Mouse (Mus musculus): ENCODE data around the gene Igf1r. TPM values are rescaled to one million over a fixed set of nuclear protein-coding genes. Genes with fewer than 3 reads are reported as not detected.

Igf1r gene
- polyA plus RNA-seq, 1 experiment, result 9.8 TPM

DNA sequence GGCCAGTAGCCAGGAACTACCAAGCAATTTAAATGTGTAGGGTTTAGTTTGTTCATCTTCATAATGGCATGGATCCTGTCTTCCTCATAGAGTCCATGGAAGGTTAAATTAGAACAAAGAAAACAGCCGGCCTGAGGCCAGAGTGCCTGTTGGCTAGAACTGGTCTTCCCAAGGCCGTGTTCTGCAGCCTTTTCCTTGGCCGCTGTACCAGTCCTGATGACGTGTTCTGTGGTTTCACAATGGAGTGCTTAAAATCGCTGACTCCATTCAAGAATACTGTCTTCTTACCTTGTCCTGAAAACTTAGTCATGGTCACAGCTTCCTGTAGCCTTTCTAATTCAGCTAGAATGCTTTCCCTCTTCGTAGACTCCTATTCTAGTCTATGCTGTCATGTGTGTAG lies 53.9 kb downstream of the Igf1r start:
- no peak overlapping the region for H3K4me3 ChIP-seq (ENCODE audit: insufficient read depth, poor library complexity, severe bottlenecking)
- H3K27me3 ChIP-seq (ENCODE audit: control insufficient read depth, insufficient read depth, insufficient read length), result no peaks in the 10 kb centered on the region
- TF ChIP-seq CTCF (IDR thresholded peaks at IDR 0.05; ENCODE audit: control insufficient read depth, insufficient read depth, insufficient read length), result no peak
- TF ChIP-seq CEBPB (IDR thresholded peaks at IDR 0.05; ENCODE audit: low read depth), result no peak
- no peak for TF ChIP-seq FOSL1 (IDR thresholded peaks at IDR 0.05; ENCODE audit: insufficient read depth, low read length, poor library complexity, severe bottlenecking)
- no peak for TF ChIP-seq MYOG (IDR thresholded peaks at IDR 0.05; ENCODE audit: control insufficient read depth, extremely low read depth, insufficient read length)
- TF ChIP-seq MYOD1 (IDR thresholded peaks at IDR 0.05; ENCODE audit: control insufficient read depth, insufficient read length, low read depth), result no peak
- no peak for TF ChIP-seq MAX (IDR thresholded peaks at IDR 0.05)
- TF ChIP-seq USF1 (IDR thresholded peaks at IDR 0.05; ENCODE audit: low read depth), result no peak
- H3K36me3 ChIP-seq (ENCODE audit: control insufficient read depth, insufficient read depth), result peaks cover 11% of the 10 kb centered on the region
- H3ac ChIP-seq (ENCODE audit: control insufficient read depth, insufficient read length, low read depth), result no peak overlapping the region
- H3K79me2 ChIP-seq (ENCODE audit: control insufficient read depth, insufficient read depth), result peaks cover 72% of the 10 kb centered on the region
- peaks cover 10% of the 10 kb centered on the region for H3K79me3 ChIP-seq (ENCODE audit: low read depth)

DNA sequence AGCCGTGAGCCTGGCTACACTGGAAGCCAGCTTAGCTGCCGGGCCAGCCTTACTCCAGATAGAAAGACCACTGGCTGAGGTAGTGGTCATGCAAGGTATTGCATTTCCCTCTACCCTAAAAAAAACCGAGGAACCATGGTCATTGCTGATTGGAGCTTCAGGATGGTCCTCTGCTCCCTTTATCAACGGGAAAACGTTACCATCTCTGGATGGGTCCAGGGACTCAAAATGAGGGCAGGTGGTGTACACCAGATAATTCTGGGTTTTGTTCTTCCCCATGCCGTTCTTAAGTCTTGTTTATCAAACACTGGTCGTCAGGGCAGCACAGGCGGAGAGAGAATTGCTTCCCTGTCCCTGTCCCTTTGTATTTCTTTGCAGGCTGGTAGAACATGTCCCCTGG lies 57.0 kb downstream of the Igf1r start:
- peaks cover 9% of the 10 kb centered on the region for H3K79me3 ChIP-seq (ENCODE audit: low read depth)
- H3K79me2 ChIP-seq (ENCODE audit: control insufficient read depth, insufficient read depth), result peaks cover 60% of the 10 kb centered on the region
- TF ChIP-seq FOSL1 (IDR thresholded peaks at IDR 0.05; ENCODE audit: insufficient read depth, low read length, poor library complexity, severe bottlenecking) (no peak), USF1 (IDR thresholded peaks at IDR 0.05; ENCODE audit: low read depth) (no peak)
- H3K36me3 ChIP-seq (ENCODE audit: control insufficient read depth, insufficient read depth), result no peaks in the 10 kb centered on the region
- no peak overlapping the region for H3ac ChIP-seq (ENCODE audit: control insufficient read depth, insufficient read length, low read depth)
- no peak overlapping the region for H3K4me3 ChIP-seq (ENCODE audit: insufficient read depth, poor library complexity, severe bottlenecking)
- no peaks in the 10 kb centered on the region for H3K27me3 ChIP-seq (ENCODE audit: control insufficient read depth, insufficient read depth, insufficient read length)

DNA sequence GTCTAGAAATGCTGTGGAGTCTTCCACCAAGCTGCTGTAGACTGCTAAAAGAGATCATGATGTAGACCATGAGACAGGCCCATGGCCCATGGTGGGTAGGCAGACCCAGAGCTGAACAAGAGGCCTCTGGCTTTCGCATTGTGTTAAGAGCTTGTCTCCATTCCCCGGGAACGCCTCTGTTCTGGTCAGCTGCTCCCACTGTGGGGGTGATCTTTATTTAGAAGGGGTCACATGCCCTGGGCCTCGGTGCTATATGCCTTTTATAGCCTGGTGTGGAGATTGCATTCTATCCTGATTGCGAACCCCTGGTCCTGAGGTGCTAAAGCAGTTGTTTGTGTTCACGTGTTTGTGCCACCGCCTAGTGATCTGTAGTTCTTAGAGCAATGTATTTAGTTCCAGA lies 57.5 kb downstream of the Igf1r start:
- TF ChIP-seq USF1 (IDR thresholded peaks at IDR 0.05; ENCODE audit: low read depth) (no peak), FOSL1 (IDR thresholded peaks at IDR 0.05; ENCODE audit: insufficient read depth, low read length, poor library complexity, severe bottlenecking) (no peak), MAX (IDR thresholded peaks at IDR 0.05) (no peak), MYOD1 (IDR thresholded peaks at IDR 0.05; ENCODE audit: control insufficient read depth, insufficient read length, low read depth) (no peak), MYOG (IDR thresholded peaks at IDR 0.05; ENCODE audit: control insufficient read depth, extremely low read depth, insufficient read length) (no peak), CTCF (IDR thresholded peaks at IDR 0.05; ENCODE audit: control insufficient read depth, insufficient read depth, insufficient read length) (no peak), CEBPB (IDR thresholded peaks at IDR 0.05; ENCODE audit: low read depth) (no peak)
- Histone ChIP-seq H3K36me3 (ENCODE audit: control insufficient read depth, insufficient read depth) (no peaks in the 10 kb centered on the region), H3K27me3 (ENCODE audit: control insufficient read depth, insufficient read depth, insufficient read length) (no peaks in the 10 kb centered on the region), H3K79me2 (ENCODE audit: control insufficient read depth, insufficient read depth) (peaks cover 63% of the 10 kb centered on the region), H3K4me3 (ENCODE audit: insufficient read depth, poor library complexity, severe bottlenecking) (no peak overlapping the region), H3K79me3 (ENCODE audit: low read depth) (peaks cover 13% of the 10 kb centered on the region), H3ac (ENCODE audit: control insufficient read depth, insufficient read length, low read depth) (no peak overlapping the region)

DNA sequence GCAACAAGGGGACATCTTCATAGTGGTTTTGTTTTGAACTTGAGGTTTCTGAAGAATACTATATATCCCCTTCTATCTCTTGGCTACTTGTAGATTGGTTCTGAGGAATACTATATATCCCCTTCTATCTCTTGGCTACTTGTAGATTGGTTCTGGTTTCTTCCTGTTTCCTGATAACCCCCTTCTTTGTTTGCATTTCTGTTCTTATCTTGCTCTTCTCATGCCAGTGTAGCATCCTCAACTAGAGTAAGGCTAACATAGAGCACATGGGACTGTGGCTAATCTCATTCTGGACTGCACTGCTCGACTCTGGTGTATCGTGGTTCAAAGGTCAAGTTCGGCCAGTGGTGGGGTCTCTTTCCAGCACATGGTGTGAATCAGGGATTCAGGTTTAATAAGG lies 58.2 kb downstream of the Igf1r start:
- Histone ChIP-seq H3K79me3 (ENCODE audit: low read depth) (peaks cover 16% of the 10 kb centered on the region), H3K4me3 (ENCODE audit: insufficient read depth, poor library complexity, severe bottlenecking) (no peak overlapping the region), H3K36me3 (ENCODE audit: control insufficient read depth, insufficient read depth) (no peaks in the 10 kb centered on the region), H3K79me2 (ENCODE audit: control insufficient read depth, insufficient read depth) (peaks cover 69% of the 10 kb centered on the region), H3ac (ENCODE audit: control insufficient read depth, insufficient read length, low read depth) (no peak overlapping the region), H3K27me3 (ENCODE audit: control insufficient read depth, insufficient read depth, insufficient read length) (no peaks in the 10 kb centered on the region)
- no peak for TF ChIP-seq MAX (IDR thresholded peaks at IDR 0.05)
- TF ChIP-seq FOSL1 (IDR thresholded peaks at IDR 0.05; ENCODE audit: insufficient read depth, low read length, poor library complexity, severe bottlenecking), result no peak
- no peak for TF ChIP-seq MYOG (IDR thresholded peaks at IDR 0.05; ENCODE audit: control insufficient read depth, extremely low read depth, insufficient read length)
- TF ChIP-seq CEBPB (IDR thresholded peaks at IDR 0.05; ENCODE audit: low read depth), result no peak
- no peak for TF ChIP-seq CTCF (IDR thresholded peaks at IDR 0.05; ENCODE audit: control insufficient read depth, insufficient read depth, insufficient read length)
- no peak for TF ChIP-seq MYOD1 (IDR thresholded peaks at IDR 0.05; ENCODE audit: control insufficient read depth, insufficient read length, low read depth)
- TF ChIP-seq USF1 (IDR thresholded peaks at IDR 0.05; ENCODE audit: low read depth), result no peak

DNA sequence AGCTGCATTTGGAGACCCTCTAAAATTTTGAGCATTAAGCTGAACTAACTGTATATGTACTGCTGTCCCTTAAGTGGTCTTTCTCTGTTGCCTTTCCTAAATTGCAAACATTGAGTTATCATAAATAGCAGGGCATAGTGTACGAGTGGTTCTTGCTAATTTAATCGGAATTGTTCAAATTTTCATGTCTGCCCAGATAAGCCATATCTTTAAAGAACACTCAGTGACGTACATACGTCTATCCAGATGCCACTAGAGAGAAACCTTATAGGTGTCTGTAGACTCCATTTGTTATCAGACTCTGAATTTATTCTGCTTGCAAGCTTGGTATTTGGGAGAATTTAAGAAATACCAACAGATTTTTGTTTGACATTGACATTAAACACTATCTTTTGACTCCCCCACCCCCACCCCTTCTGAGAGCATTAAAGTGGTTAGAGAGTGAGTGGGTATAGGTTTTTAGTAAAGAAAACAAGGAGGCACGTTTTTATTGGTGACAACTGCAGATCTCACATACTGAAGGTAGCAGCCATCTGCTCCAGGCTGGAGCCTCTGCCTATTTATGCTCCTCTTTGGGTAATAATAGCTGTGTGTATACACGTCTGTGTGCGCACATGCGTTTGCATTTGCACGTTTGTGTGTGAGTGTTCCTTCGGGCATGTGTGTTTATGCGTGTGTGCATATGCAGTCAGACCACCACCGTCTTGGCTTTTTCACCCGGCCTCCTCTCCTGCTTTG lies 58.9 kb downstream of the Igf1r start:
- TF ChIP-seq CTCF (IDR thresholded peaks at IDR 0.05; ENCODE audit: control insufficient read depth, insufficient read depth, insufficient read length) (no peak), USF1 (IDR thresholded peaks at IDR 0.05; ENCODE audit: low read depth) (no peak)
- Histone ChIP-seq H3K36me3 (ENCODE audit: control insufficient read depth, insufficient read depth) (no peaks in the 10 kb centered on the region), H3K27me3 (ENCODE audit: control insufficient read depth, insufficient read depth, insufficient read length) (no peaks in the 10 kb centered on the region), H3K4me3 (ENCODE audit: insufficient read depth, poor library complexity, severe bottlenecking) (no peak overlapping the region), H3K79me2 (ENCODE audit: control insufficient read depth, insufficient read depth) (peaks cover 69% of the 10 kb centered on the region), H3ac (ENCODE audit: control insufficient read depth, insufficient read length, low read depth) (no peak overlapping the region), H3K79me3 (ENCODE audit: low read depth) (peaks cover 16% of the 10 kb centered on the region)

DNA sequence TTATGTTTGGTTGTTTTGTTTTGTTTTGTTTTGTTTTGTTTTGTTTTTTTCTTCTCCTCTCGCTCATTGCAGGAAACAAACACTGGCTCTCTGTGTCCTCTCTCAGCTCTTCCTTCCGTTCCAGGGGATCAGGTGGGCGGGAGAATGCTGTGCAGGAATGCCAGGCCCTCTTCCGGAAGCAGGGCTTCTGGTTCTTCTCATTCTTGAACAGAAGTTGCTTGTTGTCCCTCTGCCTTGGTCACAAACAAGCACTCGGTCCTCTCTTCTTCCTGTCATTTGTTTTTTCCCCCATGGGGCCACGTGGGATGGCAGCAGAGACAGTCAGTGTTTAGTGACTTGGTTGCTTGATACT lies 59.5 kb downstream of the Igf1r start:
- peaks cover 69% of the 10 kb centered on the region for H3K79me2 ChIP-seq (ENCODE audit: control insufficient read depth, insufficient read depth)
- peaks cover 18% of the 10 kb centered on the region for H3K79me3 ChIP-seq (ENCODE audit: low read depth)
- H3ac ChIP-seq (ENCODE audit: control insufficient read depth, insufficient read length, low read depth), result no peak overlapping the region
- no peaks in the 10 kb centered on the region for H3K36me3 ChIP-seq (ENCODE audit: control insufficient read depth, insufficient read depth)
- TF ChIP-seq USF1 (IDR thresholded peaks at IDR 0.05; ENCODE audit: low read depth) (no peak), FOSL1 (IDR thresholded peaks at IDR 0.05; ENCODE audit: insufficient read depth, low read length, poor library complexity, severe bottlenecking) (no peak), CEBPB (IDR thresholded peaks at IDR 0.05; ENCODE audit: low read depth) (no peak), CTCF (IDR thresholded peaks at IDR 0.05; ENCODE audit: control insufficient read depth, insufficient read depth, insufficient read length) (no peak), MYOD1 (IDR thresholded peaks at IDR 0.05; ENCODE audit: control insufficient read depth, insufficient read length, low read depth) (no peak), MYOG (IDR thresholded peaks at IDR 0.05; ENCODE audit: control insufficient read depth, extremely low read depth, insufficient read length) (no peak), MAX (IDR thresholded peaks at IDR 0.05) (no peak)
- H3K27me3 ChIP-seq (ENCODE audit: control insufficient read depth, insufficient read depth, insufficient read length), result no peaks in the 10 kb centered on the region
- H3K4me3 ChIP-seq (ENCODE audit: insufficient read depth, poor library complexity, severe bottlenecking), result no peak overlapping the region
